Mouse (Mus musculus) ES-Bruce4 (cell line): ENCODE data around the gene Nat8. TPM values are rescaled to one million over a fixed set of nuclear protein-coding genes. Genes with fewer than 3 reads are reported as not detected.
"Not testable (repeated sequence)": the region's sequence is repeated elsewhere in the genome, so short reads cannot be mapped to it uniquely, and the experiment has no call there.

Source experiments
- H3K27ac ChIP-seq: 2 replicates; pipeline ENCODE4 v1.5.1; 2012; ENCODE audit warnings: low read length, inconsistent platforms; ENCODE audit not compliant: insufficient read depth
- H3K27me3 ChIP-seq: 2 replicates; pipeline ENCODE4 v1.6.1; 2012; ENCODE audit warnings: mild to moderate bottlenecking, low read length, inconsistent platforms; ENCODE audit not compliant: control insufficient read depth, poor library complexity, insufficient read depth, severe bottlenecking
- H3K36me3 ChIP-seq: 2 replicates; pipeline ENCODE4 v1.6.1; 2012; ENCODE audit warnings: inconsistent platforms, mild to moderate bottlenecking, low read length, moderate library complexity; ENCODE audit not compliant: control insufficient read depth, poor library complexity, insufficient read depth, severe bottlenecking
- H3K4me1 ChIP-seq: one replicate; pipeline ENCODE4 v1.8.1; 2011; ENCODE audit warnings: low read length; ENCODE audit not compliant: control insufficient read depth, insufficient read depth
- H3K4me3 ChIP-seq: 2 replicates; pipeline ENCODE4 v1.5.1; 2011; ENCODE audit warnings: low read depth, mild to moderate bottlenecking, low read length
- H3K9ac ChIP-seq: 2 replicates; pipeline ENCODE4 v1.6.1; 2012; ENCODE audit warnings: low read depth, mild to moderate bottlenecking, inconsistent platforms; ENCODE audit not compliant: poor library complexity, severe bottlenecking
- H3K9me3 ChIP-seq: replicated peaks from 2 replicates; pipeline ENCODE4 v1.6.1; 2012; ENCODE audit warnings: mild to moderate bottlenecking, low read length, inconsistent platforms; ENCODE audit not compliant: control insufficient read depth, poor library complexity, insufficient read depth, severe bottlenecking
- CTCF ChIP-seq: IDR thresholded peaks from one replicate; pipeline ENCODE4 v1.8.1; 2011; ENCODE audit warnings: low read depth, low read length
- EP300 ChIP-seq: IDR thresholded peaks from 2 replicates; pipeline ENCODE4 v1.6.1; 2011; ENCODE audit warnings: low read depth, low read length; ENCODE audit not compliant: insufficient read depth
- POLR2A ChIP-seq: IDR thresholded peaks from one replicate; pipeline ENCODE4 v1.8.1; 2011; ENCODE audit warnings: low read length; ENCODE audit not compliant: insufficient read depth
- polyA plus RNA-seq: library from polyadenylated mRNA; stranded (reverse); fragments of >200 nt; gene quantifications from 2 replicates; pipeline ENCODE4 v1.2.4, GENCODE M21; 2011; ENCODE audit warnings: low read depth; ENCODE audit not compliant: missing spikeins, insufficient read depth, insufficient read length

Gene Nat8
- polyA plus RNA-seq = not detected in 2 replicates

- H3K9me3 ChIP-seq = no peaks in the 10 kb centered on the region
- H3K4me3 ChIP-seq = no peak within 1 kb of the TSS
- no peaks in the 10 kb centered on the region for H3K36me3 ChIP-seq
- TF ChIP-seq POLR2A (no peak), CTCF (no peak), EP300 (no peak)
- no peaks in the 10 kb centered on the region for H3K27me3 ChIP-seq
- no peaks in the 10 kb centered on the region for H3K4me1 ChIP-seq
- no peak within 1 kb of the TSS for H3K9ac ChIP-seq
- no peak within 1 kb of the TSS for H3K27ac ChIP-seq
Measured at GRCm38 (mm10) chr6:85831796-85832321, at the start of gene Nat8. Gene Nat8 (minus strand): TSS chr6:85832082.

- H3K9me3 ChIP-seq = peaks cover 16% of the 10 kb centered on the region
- H3K9ac ChIP-seq, H3K4me1 ChIP-seq, H3K4me3 ChIP-seq, H3K36me3 ChIP-seq, H3K27me3 ChIP-seq, H3K27ac ChIP-seq: not testable (repeated sequence)
Measured at GRCm38 (mm10) chr6:85869006-85869405, 37.1 kb upstream of the Nat8 start, which contains the start of gene Nat8f2. Gene Nat8f2 (minus strand): TSS chr6:85869158.

GRCm38 (mm10) chr6:85867726-85868690, 36.1 kb upstream of the Nat8 start:
- Histone ChIP-seq H3K9ac (no peak overlapping the region), H3K4me3 (no peak overlapping the region), H3K4me1 (peaks cover 3% of the 10 kb centered on the region), H3K27ac (no peak overlapping the region), H3K36me3 (no peaks in the 10 kb centered on the region), H3K9me3 (peaks cover 16% of the 10 kb centered on the region), H3K27me3 (no peaks in the 10 kb centered on the region)
- TF ChIP-seq POLR2A = no peak

DNA sequence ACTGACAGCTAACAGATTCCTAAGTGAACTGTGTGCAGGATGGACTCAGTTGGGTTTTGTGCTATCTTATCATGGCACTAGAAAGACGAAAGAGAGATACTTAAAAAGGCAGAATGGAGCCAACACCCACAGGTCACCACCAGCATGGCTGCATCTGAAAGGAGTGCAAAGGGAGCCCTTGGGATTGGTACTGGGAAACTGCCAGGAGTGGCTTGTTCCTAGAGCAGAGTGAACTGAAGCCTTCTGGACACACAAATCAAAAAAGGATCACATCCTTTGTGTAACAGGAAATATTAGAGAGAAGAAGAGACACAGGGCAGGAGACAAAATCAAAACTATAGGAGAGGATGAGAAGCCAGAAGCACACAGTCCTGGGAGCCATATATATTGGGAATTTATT, 35.1 kb upstream of the Nat8 start:
- not testable (repeated sequence) for H3K9ac ChIP-seq, H3K36me3 ChIP-seq, H3K4me1 ChIP-seq, H3K27me3 ChIP-seq, H3K4me3 ChIP-seq, H3K27ac ChIP-seq
- peaks cover 16% of the 10 kb centered on the region for H3K9me3 ChIP-seq

GRCm38 (mm10) chr6:85866166-85866565, 34.3 kb upstream of the Nat8 start:
- H3K4me3 ChIP-seq, H3K27ac ChIP-seq: not testable (repeated sequence)

DNA sequence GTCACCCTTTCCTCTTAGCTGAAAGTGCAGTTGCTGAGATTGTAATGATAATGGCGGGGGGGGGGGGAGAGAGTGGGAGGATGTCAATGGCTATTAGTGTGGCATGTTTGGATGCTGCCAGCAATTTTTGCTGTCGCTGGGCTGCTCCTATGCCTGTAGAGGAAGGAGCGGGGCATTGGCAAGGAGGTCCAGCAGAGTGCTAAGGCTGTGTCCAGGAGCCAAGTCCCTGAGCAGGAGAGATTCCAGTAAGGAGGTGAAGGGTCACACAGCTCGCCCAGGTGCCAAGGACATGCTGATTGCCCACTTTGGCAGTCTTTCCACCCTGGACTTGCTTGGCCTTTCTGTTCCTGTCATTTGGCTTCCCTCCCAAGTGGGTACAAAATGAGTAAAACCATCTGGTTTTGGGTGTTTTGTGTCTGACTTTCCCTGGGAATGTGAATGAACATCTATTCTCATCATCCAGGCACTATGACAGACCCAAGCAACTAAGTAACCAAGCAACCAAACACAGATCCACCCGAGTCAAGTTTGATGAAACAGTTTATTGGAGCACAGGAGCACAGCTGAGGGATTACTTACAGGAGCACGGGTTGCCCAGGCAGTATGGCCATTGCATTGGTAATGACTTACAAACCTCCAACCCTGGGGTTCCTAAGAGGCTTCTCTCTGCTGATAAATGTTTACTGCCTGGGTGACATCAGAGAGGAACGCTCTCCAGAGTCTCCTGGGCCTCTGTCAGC, 33.2 kb upstream of the Nat8 start:
- H3K4me1 ChIP-seq, H3K27me3 ChIP-seq, H3K27ac ChIP-seq, H3K4me3 ChIP-seq, H3K36me3 ChIP-seq, H3K9ac ChIP-seq: not testable (repeated sequence)
- H3K9me3 ChIP-seq = peaks cover 16% of the 10 kb centered on the region

More at GRCm38 (mm10) chr6:85866166-85866565, 34.3 kb upstream of the Nat8 start:
- peaks cover 16% of the 10 kb centered on the region for H3K9me3 ChIP-seq
- H3K27me3 ChIP-seq, H3K36me3 ChIP-seq, H3K9ac ChIP-seq, H3K4me1 ChIP-seq: not testable (repeated sequence)
